Mouse (Mus musculus) thymus, adult 2 months (tissue): ENCODE data around the gene Lars2. TPM values are rescaled to one million over a fixed set of nuclear protein-coding genes. Genes with fewer than 3 reads are reported as not detected.

Experiments
- DNase-seq: peaks from one replicate; pipeline ENCODE4 v3.0.0; 2021
- H3K27ac ChIP-seq: fragments of 200-500 bp; 2 replicates; pipeline ENCODE4 v1.5.1; 2012; ENCODE audit warnings: low read length, control low read depth; ENCODE audit not compliant: control insufficient read depth, insufficient read depth
- H3K27me3 ChIP-seq: fragments of 200-500 bp; 2 replicates; pipeline ENCODE4 v1.6.1; 2012; ENCODE audit warnings: mild to moderate bottlenecking, low read length, moderate library complexity, mixed read lengths; ENCODE audit not compliant: control insufficient read depth, insufficient read depth
- H3K36me3 ChIP-seq: fragments of 200-500 bp; 2 replicates; pipeline ENCODE4 v1.6.1; 2012; ENCODE audit warnings: mild to moderate bottlenecking, low read length, moderate library complexity; ENCODE audit not compliant: control insufficient read depth, insufficient read depth
- H3K4me1 ChIP-seq: fragments of 200-500 bp; replicated peaks from 2 replicates; pipeline ENCODE4 v1.6.1; 2012; ENCODE audit warnings: low read length; ENCODE audit not compliant: control insufficient read depth, insufficient read depth
- H3K4me3 ChIP-seq: fragments of 200-500 bp; 2 replicates; pipeline ENCODE4 v1.5.1; 2012; ENCODE audit warnings: mild to moderate bottlenecking, low read length, control low read depth, moderate library complexity; ENCODE audit not compliant: control insufficient read depth, insufficient read depth
- CTCF ChIP-seq: fragments of 200-500 bp; IDR thresholded peaks from 2 replicates; pipeline ENCODE4 v1.5.1; 2012; ENCODE audit warnings: mild to moderate bottlenecking, control low read depth, low read length, moderate library complexity, borderline replicate concordance; ENCODE audit not compliant: control insufficient read depth, poor library complexity, insufficient read depth; ENCODE audit errors: extremely low read depth
- POLR2A ChIP-seq: fragments of 200-500 bp; IDR thresholded peaks from 2 replicates; pipeline ENCODE4 v1.6.1; 2012; ENCODE audit warnings: mild to moderate bottlenecking, low read length, control low read depth, moderate library complexity; ENCODE audit not compliant: control insufficient read depth, poor library complexity, insufficient read depth; ENCODE audit errors: extremely low read depth
- WGBS: fragments of 180-500 bp; shearing (Covaris S2); methylation state at CpG from one replicate; pipeline ENCODE4 v1.1.7; 2018; 5-methylcytosine and 5-hydroxymethylcytosine counted together
- polyA plus RNA-seq: library from polyadenylated mRNA; depleted of rRNA; stranded (reverse); fragments of >200 nt; gene quantifications from 2 replicates; pipeline ENCODE4 v1.2.3, GENCODE M21; 2012

Gene Lars2
- polyA plus RNA-seq, 1 experiment, result 634 TPM

DNA sequence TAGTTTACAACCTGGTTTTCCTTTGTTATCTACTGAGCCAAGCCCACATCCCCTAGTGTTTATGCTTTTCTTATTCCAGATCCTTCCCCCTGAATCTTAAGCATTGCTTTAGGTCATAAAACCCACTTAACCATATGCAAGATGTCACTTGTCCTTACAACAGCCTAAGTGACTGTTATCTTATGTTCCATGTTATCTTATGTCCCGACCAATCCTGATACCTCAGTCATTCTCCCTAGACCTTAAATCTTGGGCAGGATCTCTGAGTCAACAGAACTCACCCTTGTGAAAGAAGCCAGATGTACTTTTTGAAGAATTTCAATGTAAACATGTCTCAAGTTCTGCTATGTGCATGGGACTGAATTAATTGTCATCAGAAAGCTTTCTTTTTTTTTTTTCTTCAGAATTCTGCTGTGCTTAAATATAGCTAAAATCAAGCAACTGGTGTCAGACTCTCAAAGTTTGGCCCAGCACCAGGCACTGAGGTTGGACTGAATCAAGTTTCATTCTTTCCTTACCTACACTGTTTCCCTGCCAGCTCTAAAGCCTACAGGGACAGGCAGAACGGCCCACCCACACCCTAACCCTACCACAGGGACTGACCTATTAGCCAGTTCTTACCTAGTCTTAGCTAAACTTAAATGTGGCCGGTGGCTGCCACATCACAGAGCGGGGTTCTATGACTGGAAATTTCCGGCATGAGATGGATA is 24.6 kb downstream of the Lars2 start:
- H3K27ac ChIP-seq, result no peak overlapping the region
- no peaks in the 10 kb centered on the region for H3K36me3 ChIP-seq
- H3K4me1 ChIP-seq, result peaks cover 6% of the 10 kb centered on the region
- 91% methylated on average over 5 of the region's 5 CpGs for WGBS
- H3K4me3 ChIP-seq, result no peak overlapping the region
- DNase-seq, result no peak
- TF ChIP-seq CTCF, result no peak
- no peak for TF ChIP-seq POLR2A
- no peaks in the 10 kb centered on the region for H3K27me3 ChIP-seq

GRCm38 (mm10) chr9:123394856-123395255 is 28.1 kb downstream of the Lars2 start:
- peaks cover 6% of the 10 kb centered on the region for H3K4me1 ChIP-seq
- no peaks in the 10 kb centered on the region for H3K36me3 ChIP-seq
- no peak overlapping the region for H3K4me3 ChIP-seq
- WGBS, result 65% methylated on average over 6 of the region's 6 CpGs
- H3K27ac ChIP-seq, result no peak overlapping the region
- DNase-seq, result no peak
- no peaks in the 10 kb centered on the region for H3K27me3 ChIP-seq
- TF ChIP-seq CTCF (no peak), POLR2A (no peak)

GRCm38 (mm10) chr9:123397701-123398100 is 31.0 kb downstream of the Lars2 start:
- TF ChIP-seq POLR2A (no peak), CTCF (no peak)
- H3K27me3 ChIP-seq, result no peaks in the 10 kb centered on the region
- peaks cover 3% of the 10 kb centered on the region for H3K4me1 ChIP-seq
- 90% methylated on average over 6 of the region's 6 CpGs for WGBS
- H3K36me3 ChIP-seq, result no peaks in the 10 kb centered on the region
- no peak overlapping the region for H3K27ac ChIP-seq
- no peak overlapping the region for H3K4me3 ChIP-seq
- DNase-seq, result no peak

- TF ChIP-seq POLR2A, result no peak
- no peak for TF ChIP-seq CTCF
- H3K36me3 ChIP-seq, result no peaks in the 10 kb centered on the region
Measured at GRCm38 (mm10) chr9:123402215-123402614, 35.5 kb downstream of the Lars2 start.

DNA sequence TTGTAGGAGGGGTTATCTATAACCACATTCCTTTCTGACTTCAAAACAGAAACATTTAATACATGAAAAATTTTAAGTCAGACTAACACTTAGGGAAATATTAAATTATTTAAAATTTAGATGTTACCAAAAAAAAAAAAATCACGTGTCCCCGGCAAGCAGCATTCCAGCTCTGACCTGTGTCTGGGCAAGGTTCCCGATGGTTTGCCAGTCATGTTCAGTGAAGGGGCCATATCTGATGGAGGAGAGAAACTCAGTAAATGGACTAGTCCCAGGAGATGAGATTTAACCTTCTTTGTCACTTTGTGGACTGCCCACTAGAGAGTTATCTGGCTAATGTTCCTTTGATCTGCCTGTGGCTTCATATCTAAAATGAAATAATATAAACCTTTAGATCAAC is 36.3 kb downstream of the Lars2 start:
- Histone ChIP-seq H3K27me3 (no peaks in the 10 kb centered on the region), H3K36me3 (no peaks in the 10 kb centered on the region), H3K27ac (no peak overlapping the region), H3K4me1 (no peaks in the 10 kb centered on the region), H3K4me3 (no peak overlapping the region)
- TF ChIP-seq POLR2A (no peak), CTCF (no peak)
- no peak for DNase-seq
- 98% methylated on average over 3 of the region's 3 CpGs for WGBS

More at GRCm38 (mm10) chr9:123402215-123402614, 35.5 kb downstream of the Lars2 start:
- H3K4me3 ChIP-seq, result no peak overlapping the region
- H3K4me1 ChIP-seq, result no peaks in the 10 kb centered on the region
- 94% methylated on average over 3 of the region's 3 CpGs for WGBS
- no peak for DNase-seq
- H3K27me3 ChIP-seq, result no peaks in the 10 kb centered on the region
- H3K27ac ChIP-seq, result no peak overlapping the region

GRCm38 (mm10) chr9:123405231-123405630 is 38.5 kb downstream of the Lars2 start:
- H3K27me3 ChIP-seq, result no peaks in the 10 kb centered on the region
- DNase-seq, result no peak
- no peak for TF ChIP-seq CTCF
- H3K27ac ChIP-seq, result no peak overlapping the region
- H3K36me3 ChIP-seq, result no peaks in the 10 kb centered on the region
- no peak overlapping the region for H3K4me3 ChIP-seq
- no peaks in the 10 kb centered on the region for H3K4me1 ChIP-seq
- WGBS, result 92% methylated on average over 1 of the region's 1 CpGs

- no peaks in the 10 kb centered on the region for H3K27me3 ChIP-seq
- H3K36me3 ChIP-seq, result no peaks in the 10 kb centered on the region
Measured at GRCm38 (mm10) chr9:123408771-123409170, 42.0 kb downstream of the Lars2 start.

More at GRCm38 (mm10) chr9:123408771-123409170, 42.0 kb downstream of the Lars2 start:
- Histone ChIP-seq H3K4me3 (no peak overlapping the region), H3K4me1 (no peaks in the 10 kb centered on the region), H3K27ac (no peak overlapping the region)
- TF ChIP-seq POLR2A (no peak), CTCF (no peak)
- no peak for DNase-seq
- WGBS, result 95% methylated on average over 2 of the region's 2 CpGs
